Mouse (Mus musculus) heart, postnatal 0 days (tissue): ENCODE data around the gene Foxj3.

Experiments used
- CTCF ChIP-seq: IDR thresholded peaks from 2 replicates; pipeline ENCODE4 v1.5.1; 2016; ENCODE audit warnings: antibody characterized with exemption, control low read depth, low read depth
- EP300 ChIP-seq: IDR thresholded peaks from 2 replicates; pipeline ENCODE4 v1.6.1; 2016; ENCODE audit warnings: antibody characterized with exemption, low read depth

GRCm38 (mm10) chr4:119609488-119609887, 72.7 kb downstream of the Foxj3 start:
- TF ChIP-seq CTCF, result no peak
- no peak for TF ChIP-seq EP300
